Mouse (Mus musculus) heart, embryonic 12.5 days (tissue): ENCODE data around the gene Acod1. TPM values are rescaled to one million over a fixed set of nuclear protein-coding genes. Genes with fewer than 3 reads are reported as not detected.

Experiments
- ATAC-seq: fragments of 200-750 bp; cut with Nextera tagmentation; 2 replicates; pipeline ENCODE4 v1.8.0; 2017; ENCODE audit warnings: moderate TSS enrichment, moderate library complexity; ENCODE audit not compliant: insufficient number of reproducible peaks, low FRiP score
- H3K27ac ChIP-seq: fragments of 300-500 bp; sonication (generic); 2 replicates; pipeline ENCODE4 v1.5.1; 2016; ENCODE audit warnings: mild to moderate bottlenecking, moderate library complexity; ENCODE audit not compliant: poor library complexity, severe bottlenecking
- H3K27me3 ChIP-seq: fragments of 300-500 bp; sonication (generic); replicated peaks from 2 replicates; pipeline ENCODE4 v1.6.1; 2016; ENCODE audit warnings: mild to moderate bottlenecking, moderate library complexity
- H3K36me3 ChIP-seq: fragments of 300-500 bp; sonication (generic); 2 replicates; pipeline ENCODE4 v1.6.1; 2016; ENCODE audit warnings: mild to moderate bottlenecking, moderate library complexity
- H3K4me1 ChIP-seq: fragments of 300-500 bp; sonication (generic); replicated peaks from 2 replicates; pipeline ENCODE4 v1.6.1; 2016; ENCODE audit warnings: mild to moderate bottlenecking
- H3K4me2 ChIP-seq: fragments of 300-500 bp; sonication (generic); 2 replicates; pipeline ENCODE4 v1.6.1; 2016; ENCODE audit warnings: mild to moderate bottlenecking, moderate library complexity
- H3K4me3 ChIP-seq: fragments of 300-500 bp; sonication (generic); 2 replicates; pipeline ENCODE4 v1.5.1; 2016; ENCODE audit warnings: mild to moderate bottlenecking
- H3K9ac ChIP-seq: fragments of 300-500 bp; sonication (generic); 2 replicates; pipeline ENCODE4 v1.6.1; 2016; ENCODE audit warnings: mild to moderate bottlenecking, moderate library complexity
- H3K9me3 ChIP-seq: fragments of 300-500 bp; sonication (generic); replicated peaks from 2 replicates; pipeline ENCODE4 v1.6.1; 2016; ENCODE audit warnings: mild to moderate bottlenecking, moderate library complexity
- WGBS: fragments of 180-500 bp; shearing (Covaris S2); methylation state at CpG from one replicate; pipeline ENCODE4 v1.1.7; 2016; 5-methylcytosine and 5-hydroxymethylcytosine counted together
- polyA plus RNA-seq: library from polyadenylated mRNA; unstranded; fragments of >200 nt; fragmentation: Nextera tagmentation; extraction: Ambion mirVana; gene quantifications from 2 replicates; pipeline ENCODE4 v1.2.1, GENCODE M21; 2016

Acod1 gene
- polyA plus RNA-seq, 1 experiment from 2014 or later, result not detected

DNA sequence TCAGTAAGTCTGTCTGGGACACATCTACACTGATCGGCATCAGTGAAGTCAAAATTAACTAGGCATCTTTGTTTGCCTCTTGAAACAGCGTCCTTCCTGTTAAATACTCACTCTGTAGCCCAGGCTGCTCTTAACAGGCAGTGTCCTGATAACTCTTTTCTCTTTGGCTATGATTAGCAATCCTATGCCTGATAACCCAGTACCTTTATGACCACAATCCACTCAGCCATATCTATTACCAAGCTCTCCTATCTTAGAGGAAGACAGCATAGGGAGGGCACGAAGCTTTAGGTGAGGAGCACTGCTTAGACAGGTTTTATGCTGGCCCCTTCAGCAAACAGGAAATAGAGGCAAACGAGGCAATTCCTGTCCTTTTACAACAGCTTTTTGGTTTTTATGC lies 46.9 kb downstream of the Acod1 start:
- no peak overlapping the region for H3K27ac ChIP-seq
- H3K9me3 ChIP-seq, result no peaks in the 10 kb centered on the region
- ATAC-seq, result no peak
- peaks cover 37% of the 10 kb centered on the region for H3K36me3 ChIP-seq
- WGBS, result 46% methylated on average over 4 of the region's 4 CpGs
- no peak overlapping the region for H3K9ac ChIP-seq
- peaks cover 26% of the 10 kb centered on the region for H3K4me1 ChIP-seq
- H3K4me2 ChIP-seq, result no peak overlapping the region
- H3K4me3 ChIP-seq, result no peak overlapping the region
- no peaks in the 10 kb centered on the region for H3K27me3 ChIP-seq

GRCm38 (mm10) chr14:103095036-103095435 lies 48.3 kb downstream of the Acod1 start:
- Histone ChIP-seq H3K9me3 (no peaks in the 10 kb centered on the region), H3K4me3 (no peak overlapping the region), H3K36me3 (peaks cover 29% of the 10 kb centered on the region), H3K4me1 (peaks cover 26% of the 10 kb centered on the region), H3K4me2 (no peak overlapping the region), H3K9ac (no peak overlapping the region), H3K27ac (no peak overlapping the region), H3K27me3 (no peaks in the 10 kb centered on the region)
- 93% methylated on average over 8 of the region's 8 CpGs for WGBS
- ATAC-seq, result no peak

GRCm38 (mm10) chr14:103095826-103096225 lies 49.0 kb downstream of the Acod1 start:
- Histone ChIP-seq H3K36me3 (peaks cover 27% of the 10 kb centered on the region), H3K4me1 (peaks cover 26% of the 10 kb centered on the region), H3K9ac (no peak overlapping the region), H3K4me3 (no peak overlapping the region), H3K4me2 (no peak overlapping the region), H3K9me3 (no peaks in the 10 kb centered on the region), H3K27me3 (no peaks in the 10 kb centered on the region), H3K27ac (no peak overlapping the region)
- WGBS, result 88% methylated on average over 8 of the region's 8 CpGs
- ATAC-seq, result no peak

GRCm38 (mm10) chr14:103096621-103097020 lies 49.8 kb downstream of the Acod1 start:
- Histone ChIP-seq H3K9ac (no peak overlapping the region), H3K27me3 (no peaks in the 10 kb centered on the region), H3K9me3 (no peaks in the 10 kb centered on the region), H3K4me2 (no peak overlapping the region), H3K36me3 (peaks cover 21% of the 10 kb centered on the region), H3K4me1 (peaks cover 26% of the 10 kb centered on the region), H3K4me3 (no peak overlapping the region), H3K27ac (no peak overlapping the region)
- ATAC-seq, result no peak
- 81% methylated on average over 6 of the region's 6 CpGs for WGBS

DNA sequence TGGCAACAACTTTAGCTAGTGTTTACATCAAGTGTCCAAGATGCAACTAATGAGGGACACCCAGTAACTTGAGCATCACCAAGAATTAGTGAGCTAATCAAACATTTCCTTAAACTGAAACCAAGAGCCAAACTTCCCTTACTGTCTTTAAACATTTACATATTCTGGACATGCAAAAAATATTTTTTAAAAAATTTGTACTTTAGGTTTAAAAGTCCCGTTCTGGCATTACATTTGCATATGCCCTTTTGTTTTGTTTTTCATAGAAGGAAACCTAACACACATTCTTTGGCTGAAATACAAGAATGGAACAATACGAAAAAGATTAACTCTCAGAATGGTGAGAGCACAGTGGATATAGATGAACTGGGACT lies 51.4 kb downstream of the Acod1 start:
- 1% methylated on average over 2 of the region's 2 CpGs for WGBS
- H3K9me3 ChIP-seq, result no peaks in the 10 kb centered on the region
- peak overlapping the region; percentile 61 for H3K4me2 ChIP-seq
- no peak for ATAC-seq
- H3K27ac ChIP-seq, result peak overlapping the region; percentile 100; the same call in 1 of the 2 replicates
- H3K36me3 ChIP-seq, result peaks cover 21% of the 10 kb centered on the region
- peak overlapping the region; percentile 94 for H3K4me3 ChIP-seq
- no peaks in the 10 kb centered on the region for H3K27me3 ChIP-seq
- H3K4me1 ChIP-seq, result peaks cover 19% of the 10 kb centered on the region
- peak overlapping the region; percentile 99 for H3K9ac ChIP-seq

DNA sequence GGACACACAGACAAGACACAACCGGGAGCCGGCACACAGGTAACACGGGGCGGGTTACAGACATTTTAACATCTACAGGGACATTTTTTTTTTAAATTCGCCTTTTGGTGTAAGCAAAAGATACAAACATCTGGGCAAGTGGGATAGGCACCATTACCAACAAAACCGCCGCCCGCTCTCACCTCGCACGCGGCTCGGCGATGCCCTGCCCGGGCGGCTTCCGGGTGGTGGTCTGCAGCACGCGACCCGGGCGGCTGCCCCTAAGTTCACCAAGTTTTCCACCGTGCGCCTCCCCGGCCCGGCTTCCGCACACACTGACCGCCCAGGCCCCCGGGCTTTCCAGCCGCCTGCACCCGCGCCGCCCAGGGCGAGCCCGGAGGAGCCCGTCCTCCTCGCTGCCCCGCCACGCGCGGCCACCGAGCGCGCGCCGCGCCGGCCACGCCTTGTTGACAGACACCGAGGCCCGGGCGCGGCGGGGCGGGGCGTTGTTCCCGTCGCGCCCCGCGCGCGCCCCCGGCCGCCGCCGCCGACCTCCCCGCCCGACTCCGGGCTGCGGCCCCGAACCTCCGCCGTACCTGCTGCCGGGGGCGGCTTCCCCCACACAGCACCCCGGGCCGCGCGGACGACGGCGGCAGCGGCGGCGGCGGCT lies 51.9 kb downstream of the Acod1 start:
- WGBS, result under 1% methylated on average over 78 of the region's 86 CpGs

DNA sequence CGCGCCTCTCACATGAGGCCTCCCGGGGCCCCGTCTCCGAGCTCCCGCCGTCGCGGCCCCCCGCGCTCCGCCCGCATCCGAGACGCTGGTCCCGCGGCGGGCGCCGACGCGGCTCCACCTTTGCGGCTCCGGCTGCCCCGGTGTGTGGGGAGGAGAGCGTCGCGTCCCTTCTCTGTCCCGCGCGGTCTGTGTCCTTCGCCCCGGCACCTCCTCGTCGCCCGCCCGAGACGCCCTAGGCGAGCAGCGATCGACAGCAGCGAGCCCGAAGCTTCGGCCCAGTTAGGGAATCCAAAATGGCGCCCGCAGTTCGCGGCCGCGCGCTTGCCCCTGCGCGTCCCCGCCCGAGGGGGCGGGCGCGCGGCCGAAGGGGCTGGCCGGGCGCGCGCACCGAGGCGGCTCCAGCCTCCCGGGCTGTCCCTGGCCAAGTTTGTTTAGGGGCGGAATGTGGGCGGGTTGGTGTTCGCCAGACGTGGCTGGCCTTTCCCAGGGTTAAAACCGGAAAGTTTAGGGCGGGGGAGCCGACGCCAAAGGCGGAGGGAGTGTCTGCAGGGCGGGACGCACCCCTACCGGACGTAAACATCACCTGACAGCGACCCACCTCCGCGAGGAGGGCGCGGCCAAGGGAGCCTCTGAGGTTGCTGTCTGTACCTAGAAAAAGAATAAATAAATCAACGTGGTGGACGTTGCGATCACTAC lies 52.6 kb downstream of the Acod1 start, which contains the start of gene Fbxl3:
Fbxl3 (minus strand) TSS at position 329 of the 696 bp plus-strand sequence.
- peak; percentile 94 for ATAC-seq
- WGBS, result under 1% methylated on average over 74 of the region's 88 CpGs
- H3K36me3 ChIP-seq, result peaks cover 15% of the 10 kb centered on the region
- peak within 1 kb of the TSS; percentile 99 for H3K9ac ChIP-seq
- peak within 1 kb of the TSS; percentile 94 for H3K4me3 ChIP-seq
- peaks cover 10% of the 10 kb centered on the region for H3K4me1 ChIP-seq
- H3K27ac ChIP-seq, result peak within 1 kb of the TSS; percentile 100
- peak within 1 kb of the TSS; percentile 62 for H3K4me2 ChIP-seq
- no peaks in the 10 kb centered on the region for H3K9me3 ChIP-seq
- H3K27me3 ChIP-seq, result no peaks in the 10 kb centered on the region

More for the DNA sequence above, 51.9 kb downstream of the Acod1 start:
- peak overlapping the region; percentile 62 for H3K4me2 ChIP-seq
- ATAC-seq, result peak; percentile 90
- no peaks in the 10 kb centered on the region for H3K27me3 ChIP-seq
- H3K4me1 ChIP-seq, result peaks cover 16% of the 10 kb centered on the region
- H3K4me3 ChIP-seq, result peak overlapping the region; percentile 94
- peaks cover 18% of the 10 kb centered on the region for H3K36me3 ChIP-seq
- peak overlapping the region; percentile 99 for H3K9ac ChIP-seq
- H3K27ac ChIP-seq, result peak overlapping the region; percentile 100
- no peaks in the 10 kb centered on the region for H3K9me3 ChIP-seq

DNA sequence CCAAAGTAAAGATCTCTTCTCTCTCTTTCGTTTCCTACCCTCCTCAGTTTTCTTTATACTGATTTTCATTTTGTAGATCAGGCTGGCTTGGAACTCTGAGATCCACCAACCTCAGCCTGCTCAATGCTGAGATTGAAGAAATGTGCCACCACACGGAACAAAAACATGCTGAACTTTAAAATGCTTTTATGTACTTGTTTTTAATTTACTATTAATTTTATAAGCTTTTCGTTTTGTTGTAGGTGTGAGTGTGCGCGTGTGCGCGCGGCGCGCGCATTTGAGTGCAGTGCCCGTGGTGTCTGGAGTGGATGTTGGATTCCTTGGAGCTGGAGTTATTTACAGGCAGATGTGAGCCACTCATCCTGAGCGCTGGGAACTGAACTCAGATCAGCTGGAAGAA lies 53.5 kb downstream of the Acod1 start:
- Histone ChIP-seq H3K4me2 (peak overlapping the region; percentile 10; the same call in 1 of the 2 replicates), H3K36me3 (peaks cover 7% of the 10 kb centered on the region; the same call in 1 of the 2 replicates), H3K9me3 (no peaks in the 10 kb centered on the region), H3K27me3 (no peaks in the 10 kb centered on the region), H3K4me3 (no peak overlapping the region), H3K9ac (no peak overlapping the region), H3K4me1 (peaks cover 10% of the 10 kb centered on the region), H3K27ac (no peak overlapping the region)
- ATAC-seq, result no peak
- WGBS, result 84% methylated on average over 13 of the region's 13 CpGs

DNA sequence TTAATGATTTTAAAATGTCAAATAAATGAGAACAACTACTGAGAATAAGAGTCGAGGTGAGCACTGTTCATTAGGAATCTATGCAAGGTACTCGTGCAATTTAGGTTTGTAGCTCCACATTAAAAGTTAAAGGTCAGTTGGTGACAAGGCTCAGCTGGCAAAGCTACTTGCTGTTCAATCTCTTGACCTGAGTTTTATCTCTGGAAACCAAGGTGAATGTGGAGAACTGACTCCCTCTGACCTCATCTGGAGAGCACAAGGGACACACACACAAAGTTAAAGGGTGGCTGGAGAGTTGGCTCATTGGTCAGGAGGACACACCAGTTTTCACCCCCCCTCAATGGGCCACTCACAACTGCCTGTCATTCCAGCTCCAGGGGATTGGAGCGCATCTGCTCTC lies 54.4 kb downstream of the Acod1 start:
- WGBS, result 69% methylated on average over 3 of the region's 3 CpGs

DNA sequence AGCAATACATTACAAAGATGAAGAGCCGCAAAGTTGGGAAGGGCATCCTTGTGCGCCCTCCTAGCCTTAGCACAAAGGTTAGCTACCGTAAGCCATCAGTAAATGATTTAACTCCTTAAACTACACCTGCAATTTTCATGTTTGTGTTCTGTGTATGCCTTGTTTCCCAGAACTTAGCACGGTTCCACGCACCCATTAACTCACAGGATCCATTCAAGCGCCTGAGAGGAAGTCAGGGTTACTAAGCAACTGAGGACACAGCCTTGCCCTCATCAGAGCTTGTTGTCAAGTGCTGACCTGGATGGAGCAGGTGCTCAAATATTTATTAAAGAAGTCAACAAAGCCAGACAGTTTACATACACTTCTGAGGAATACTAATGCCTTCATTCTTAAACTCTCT lies 55.5 kb downstream of the Acod1 start:
- Histone ChIP-seq H3K9me3 (no peaks in the 10 kb centered on the region), H3K27me3 (no peaks in the 10 kb centered on the region), H3K4me1 (peaks cover 5% of the 10 kb centered on the region), H3K4me3 (no peak overlapping the region), H3K9ac (no peak overlapping the region), H3K36me3 (no peaks in the 10 kb centered on the region), H3K4me2 (no peak overlapping the region), H3K27ac (no peak overlapping the region)
- ATAC-seq, result no peak
- WGBS, result 78% methylated on average over 6 of the region's 6 CpGs

More for the DNA sequence above, 54.4 kb downstream of the Acod1 start:
- Histone ChIP-seq H3K4me1 (peaks cover 10% of the 10 kb centered on the region), H3K9me3 (no peaks in the 10 kb centered on the region), H3K4me3 (no peak overlapping the region), H3K9ac (no peak overlapping the region), H3K36me3 (0 out of 2 replicates have a peak, but pooled peaks cover 3% of the 10 kb centered on the region), H3K4me2 (no peak overlapping the region), H3K27ac (no peak overlapping the region), H3K27me3 (no peaks in the 10 kb centered on the region)
- no peak for ATAC-seq

GRCm38 (mm10) chr14:103102731-103103335 lies 56.1 kb downstream of the Acod1 start:
- Histone ChIP-seq H3K36me3 (no peaks in the 10 kb centered on the region), H3K27ac (no peak overlapping the region), H3K9ac (no peak overlapping the region), H3K27me3 (no peaks in the 10 kb centered on the region), H3K4me2 (no peak overlapping the region), H3K9me3 (no peaks in the 10 kb centered on the region), H3K4me3 (no peak overlapping the region), H3K4me1 (0 out of 2 replicates have a peak, but pooled peaks cover 3% of the 10 kb centered on the region)
- 73% methylated on average over 10 of the region's 10 CpGs for WGBS
- no peak for ATAC-seq
